Mouse (Mus musculus): ENCODE results near the gene Srpx.

The Srpx gene

GRCm38 (mm10) chrX:10117065-10117719 lies at the start of gene Srpx:
Gene Srpx, minus strand, starts transcription at chrX:10117709.
- no peak for DNase-seq

DNA sequence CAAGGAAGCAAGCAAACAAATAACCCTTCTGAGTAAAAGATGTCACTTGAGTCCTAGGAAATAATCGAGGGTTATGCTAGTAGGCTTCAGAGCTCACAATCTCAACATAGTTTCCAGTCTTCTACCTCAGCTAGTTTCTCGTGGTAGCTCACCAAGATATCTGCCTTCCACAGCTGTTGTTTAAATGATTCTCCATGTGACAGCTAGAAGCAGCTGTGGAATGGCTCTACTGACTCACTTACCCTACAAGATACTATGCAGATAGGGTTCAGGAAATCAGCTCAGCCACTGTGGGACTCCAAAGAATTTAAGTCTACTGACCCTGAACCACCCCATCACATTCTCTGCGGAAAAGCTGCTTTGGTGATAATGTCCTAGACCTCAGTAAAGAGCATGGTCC lies 34.9 kb upstream of the Srpx start:
- DNase-seq: no peak

- no peak for DNase-seq
These were observed 1.7 kb downstream of the Srpx start for GRCm38 (mm10) chrX:10115780-10116179.

DNA sequence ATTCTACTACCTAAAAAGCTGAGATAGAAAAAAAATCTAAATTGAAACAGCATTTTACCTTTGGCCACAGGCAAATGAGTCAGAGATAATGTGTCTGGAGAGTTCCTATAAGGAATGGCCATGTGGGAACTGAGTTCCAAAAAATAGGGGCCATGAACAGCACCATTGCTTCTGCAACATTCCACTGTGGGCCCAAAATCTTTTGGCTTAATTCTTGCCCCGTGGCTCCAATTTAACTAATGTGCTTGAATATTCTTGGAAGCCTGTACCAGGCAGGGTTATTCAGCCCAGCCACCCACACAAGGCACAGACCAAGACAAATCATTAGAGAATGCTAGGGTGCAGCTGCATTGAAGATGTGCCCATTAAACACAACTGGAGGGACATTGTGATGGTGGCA lies 6.8 kb downstream of the Srpx start:
- no peak for DNase-seq

DNA sequence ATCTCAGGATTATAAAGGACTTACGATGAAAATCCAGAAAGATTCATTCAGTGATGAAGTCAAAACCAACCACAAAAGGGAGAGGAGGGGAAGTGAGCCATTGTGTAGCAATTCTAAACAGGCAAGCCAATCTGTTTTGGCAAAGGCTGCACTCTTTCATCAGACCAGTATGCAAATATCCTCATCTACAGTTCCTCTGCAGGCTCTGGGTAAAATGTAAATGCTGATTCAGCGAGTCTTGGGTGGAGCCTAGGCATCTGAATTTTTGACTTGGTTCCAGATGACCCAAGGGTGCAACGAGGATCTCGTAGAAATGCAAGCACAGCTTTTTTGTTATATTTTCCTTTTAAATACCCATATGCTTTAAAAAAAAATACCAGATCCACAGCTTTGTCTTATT lies 9.0 kb downstream of the Srpx start:
- DNase-seq: no peak

DNA sequence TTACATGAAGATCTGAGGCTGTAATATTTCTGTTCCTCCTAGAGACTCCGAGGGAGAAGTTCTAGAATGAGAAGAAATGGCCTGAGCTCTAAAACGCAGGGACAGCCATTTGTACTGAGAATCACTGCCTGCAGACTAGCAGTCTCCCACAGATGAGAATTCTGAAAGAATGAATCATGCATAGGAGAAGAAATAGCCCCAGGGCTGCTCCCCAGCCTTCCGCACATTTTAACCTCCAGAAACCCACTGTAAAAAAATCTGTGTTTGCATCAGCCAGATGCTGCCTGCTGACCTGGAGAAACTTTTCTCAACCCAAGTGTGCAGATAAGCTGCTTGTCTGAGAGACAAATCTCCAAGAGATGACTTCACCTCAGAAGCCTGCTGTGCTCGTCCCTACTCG lies 12.0 kb downstream of the Srpx start:
- no peak for DNase-seq

DNA sequence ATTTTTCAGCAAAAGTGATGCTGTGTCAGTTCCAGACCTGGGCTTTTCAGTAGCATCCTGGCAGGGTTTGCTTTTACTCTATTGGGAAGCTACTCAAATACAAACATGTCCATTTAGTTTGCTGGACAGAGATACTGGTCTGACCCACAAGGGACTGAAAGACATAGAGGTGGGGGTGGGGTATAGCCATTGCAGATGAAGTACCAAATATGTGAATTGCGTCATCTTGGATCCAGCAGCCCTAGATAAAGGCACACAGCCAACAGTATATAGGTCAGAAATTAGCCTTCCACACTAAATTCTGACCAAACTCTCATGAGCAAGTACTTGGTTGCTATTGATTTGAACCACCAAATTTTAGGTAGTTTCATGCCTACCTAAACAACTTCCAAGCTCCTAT lies 14.8 kb downstream of the Srpx start:
- no peak for DNase-seq

DNA sequence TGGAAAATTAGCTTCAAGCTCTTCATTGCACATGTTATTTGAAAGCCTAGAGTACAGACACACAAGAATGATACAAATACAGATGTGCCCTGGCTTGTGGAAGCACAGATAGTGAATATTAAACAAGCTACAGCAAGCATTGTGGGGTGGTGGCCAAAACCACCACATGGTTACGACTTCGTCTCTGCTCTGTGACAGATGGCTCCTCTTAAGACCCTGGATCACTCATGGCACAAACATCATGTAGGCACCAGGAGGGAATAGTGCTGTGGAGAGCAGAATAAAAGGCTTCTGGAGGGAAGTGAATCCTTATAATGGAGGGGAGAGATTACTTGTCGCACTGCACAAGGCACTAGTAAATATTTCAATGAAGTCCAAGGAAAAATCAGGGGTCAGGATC lies 21.7 kb downstream of the Srpx start:
- DNase-seq: no peak

DNA sequence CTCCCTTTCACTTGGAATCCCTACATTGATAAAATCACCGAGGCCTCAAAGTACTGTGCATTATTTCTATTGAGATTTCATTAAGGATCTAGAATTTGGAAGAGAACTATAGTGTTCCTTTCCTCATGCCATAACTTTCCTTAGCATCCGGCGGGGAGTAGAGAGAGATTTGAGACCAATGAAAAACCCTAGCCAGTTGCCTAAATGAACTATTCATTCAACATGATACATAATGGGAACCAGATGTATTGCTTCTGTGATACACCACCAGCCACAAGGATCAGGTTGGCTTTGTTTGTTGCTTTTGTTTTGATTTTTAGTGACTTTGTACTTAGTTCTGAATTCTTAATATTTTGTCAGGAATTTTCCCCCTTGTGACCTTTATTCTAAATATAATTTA lies 37.1 kb downstream of the Srpx start:
- DNase-seq: no peak

DNA sequence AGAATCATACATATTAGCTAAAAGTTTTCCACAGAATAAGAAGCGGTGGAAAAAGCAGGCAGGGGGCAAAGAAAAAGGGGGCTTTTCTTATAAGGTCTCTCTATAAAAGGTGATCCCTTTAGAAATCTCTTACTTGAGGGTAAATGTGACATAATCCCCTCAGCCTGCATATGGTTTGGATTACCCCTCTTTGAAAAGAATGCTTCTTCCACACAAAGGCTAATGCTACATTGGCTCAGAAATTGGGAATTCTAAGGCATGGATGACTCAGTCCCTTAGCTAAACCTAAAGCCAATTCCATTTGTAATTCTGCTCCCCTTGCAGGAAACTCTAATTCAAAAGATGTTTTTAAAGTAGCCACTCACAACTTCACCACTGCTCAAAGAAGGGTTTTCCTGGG lies 37.5 kb downstream of the Srpx start:
- DNase-seq: no peak

DNA sequence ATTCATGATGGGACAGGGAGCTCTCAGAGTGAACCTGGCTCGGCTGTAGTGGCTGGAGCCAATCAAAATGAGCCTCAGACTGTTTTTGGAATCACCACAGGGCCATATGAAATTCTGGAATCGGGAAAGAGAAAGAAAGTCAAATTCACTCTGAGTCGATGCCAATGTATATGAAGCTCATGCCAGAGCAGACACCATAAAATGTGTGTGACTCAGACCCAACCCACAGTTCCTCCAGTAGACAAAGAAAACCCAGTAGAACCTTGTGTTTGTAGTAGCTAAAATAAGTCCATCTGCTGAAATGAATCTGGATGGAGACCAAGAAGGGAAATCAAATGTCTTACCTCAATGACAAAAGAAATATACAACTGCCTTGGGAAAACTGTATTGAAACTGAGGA lies 43.5 kb downstream of the Srpx start:
- DNase-seq: no peak

DNA sequence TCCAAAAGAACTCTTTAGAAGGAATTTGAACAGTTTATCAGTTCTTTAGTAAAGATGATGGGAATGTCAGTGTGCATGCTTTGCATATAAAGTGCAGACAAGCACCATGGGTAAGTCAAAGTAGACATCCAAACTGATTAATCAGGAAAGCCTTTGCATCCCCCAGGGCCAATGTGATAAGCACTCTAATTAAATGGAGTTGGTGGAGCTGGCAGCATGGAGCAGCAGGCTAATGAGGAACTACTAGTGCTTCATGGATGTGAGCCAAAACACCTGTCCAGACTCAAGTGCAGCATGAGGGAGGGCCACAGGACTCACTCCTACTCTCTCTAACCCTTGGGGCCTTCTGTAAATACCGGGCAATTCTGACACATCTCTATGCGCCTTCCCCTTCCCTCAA lies 46.0 kb downstream of the Srpx start:
- DNase-seq: no peak

- DNase-seq: peak in 1 of 2 experiments; percentile 7
These were observed 46.8 kb downstream of the Srpx start for GRCm38 (mm10) chrX:10070689-10071088.

- no peak for DNase-seq
These were observed 48.1 kb downstream of the Srpx start for GRCm38 (mm10) chrX:10069405-10069804.

GRCm38 (mm10) chrX:10063781-10064180 lies 53.7 kb downstream of the Srpx start:
- no peak for DNase-seq

- DNase-seq: no peak
These were observed 54.1 kb downstream of the Srpx start for GRCm38 (mm10) chrX:10063361-10063760.

- no peak for DNase-seq
These were observed 55.3 kb downstream of the Srpx start for GRCm38 (mm10) chrX:10062201-10062600.

DNA sequence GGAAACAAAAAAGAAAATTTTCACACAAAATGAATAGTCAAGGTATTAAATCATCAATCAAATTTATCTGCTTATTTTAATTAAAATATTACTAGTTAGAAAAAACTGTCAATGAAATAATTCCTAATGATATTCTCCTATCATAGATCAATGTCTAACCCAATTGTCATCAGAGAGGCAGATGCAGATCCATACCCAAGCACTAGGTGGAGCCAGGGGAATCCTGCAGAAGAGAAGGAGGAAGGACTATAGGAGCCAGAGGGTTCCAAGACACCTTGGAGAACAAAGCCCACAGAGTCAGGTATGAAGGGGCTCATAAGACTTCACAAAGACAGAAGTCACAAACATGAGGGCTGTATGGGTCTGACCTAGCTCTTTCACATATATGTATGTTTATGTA lies 82.8 kb downstream of the Srpx start:
- DNase-seq: peak in 1 of 2 experiments; percentile 1

DNA sequence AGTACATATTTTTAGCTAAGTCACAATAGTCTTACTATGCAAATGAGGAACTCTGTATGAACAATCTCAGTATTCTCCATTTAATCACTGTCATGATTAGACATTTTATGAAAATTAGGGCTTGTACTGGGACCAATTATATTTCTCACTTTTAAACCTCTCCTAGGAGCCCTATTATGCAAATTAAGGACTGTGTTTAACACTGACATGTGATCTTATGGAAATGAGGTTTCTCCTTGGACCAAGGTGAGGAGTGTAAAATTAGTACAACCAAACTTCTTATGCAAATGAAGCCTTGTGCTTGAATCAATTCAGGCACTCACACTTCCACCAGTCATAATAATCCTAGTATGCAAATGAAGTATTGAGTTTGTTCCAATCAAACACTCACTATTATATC lies 107.3 kb downstream of the Srpx start:
- no peak for DNase-seq

GRCm38 (mm10) chrX:10007675-10008270 lies 109.7 kb downstream of the Srpx start:
- DNase-seq: no peak

DNA sequence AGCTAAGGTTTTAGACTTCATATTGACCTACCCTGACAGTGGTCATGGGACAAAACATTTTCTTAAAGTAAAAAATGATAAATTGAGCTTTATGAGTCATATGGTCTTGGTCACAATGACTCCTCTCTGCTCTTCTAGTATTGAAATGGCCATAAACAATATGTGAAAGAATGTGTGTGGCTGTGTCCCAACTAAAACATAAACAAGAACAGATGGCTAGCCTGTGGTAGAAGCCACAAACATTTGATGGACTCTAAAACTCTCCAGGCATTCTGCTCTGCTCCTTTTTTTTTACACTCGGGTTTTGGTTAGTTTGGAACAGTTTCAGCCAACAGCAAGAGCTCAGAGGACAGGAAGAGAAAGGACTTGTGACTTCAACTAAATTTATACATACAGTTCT lies 111.6 kb downstream of the Srpx start:
- no peak for DNase-seq

DNA sequence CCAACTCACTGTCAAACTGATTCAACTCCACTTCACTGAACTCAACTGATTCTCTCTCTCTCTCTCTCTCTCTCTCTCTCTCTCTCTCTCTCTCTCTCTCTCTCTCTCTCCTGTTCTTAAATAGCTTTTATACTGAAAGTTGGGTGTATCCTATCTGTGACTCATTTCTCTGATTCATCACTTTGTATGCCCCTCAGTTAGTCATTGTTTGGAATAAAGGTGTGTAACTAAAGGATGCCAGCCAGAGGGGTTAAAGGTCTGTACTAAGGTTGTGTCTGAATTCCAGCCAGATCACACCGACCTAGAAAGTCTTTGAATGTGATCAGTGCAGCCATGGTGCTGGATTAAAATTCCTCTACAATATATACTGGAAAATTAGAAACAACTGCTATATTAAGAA lies 116.8 kb downstream of the Srpx start:
- no peak for DNase-seq
